Mouse (Mus musculus): ENCODE results near the gene Gm4969.

The Gm4969 gene

DNA sequence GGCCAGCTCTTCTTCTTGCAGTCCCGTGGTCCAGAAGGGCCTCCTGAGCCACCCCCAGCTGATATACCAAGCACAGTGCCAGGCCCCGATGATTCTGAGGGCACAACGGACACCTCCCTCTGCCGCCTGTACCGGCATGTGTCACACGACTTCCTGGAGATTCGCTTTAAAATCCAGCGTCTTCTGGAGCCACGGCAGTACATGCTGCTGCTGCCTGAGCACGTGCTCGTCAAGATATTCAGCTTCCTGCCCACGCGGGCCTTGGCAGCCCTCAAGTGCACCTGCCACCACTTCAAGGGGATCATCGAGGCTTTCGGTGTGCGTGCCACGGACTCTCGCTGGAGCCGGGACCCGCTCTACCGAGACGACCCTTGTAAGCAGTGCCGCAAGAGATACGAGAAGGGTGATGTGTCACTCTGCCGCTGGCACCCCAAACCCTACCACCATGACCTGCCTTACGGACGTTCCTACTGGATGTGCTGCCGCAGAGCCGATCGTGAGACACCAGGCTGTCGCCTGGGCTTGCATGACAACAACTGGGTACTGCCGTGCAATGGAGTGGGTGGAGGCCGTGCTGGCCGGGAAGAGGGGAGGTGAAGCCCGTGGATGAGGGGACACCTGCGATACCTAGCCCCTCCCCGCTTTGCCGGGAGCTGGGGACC, 18.6 kb upstream of the Gm4969 start:
- no peak for DNase-seq (ENCODE audit: low read depth)

DNA sequence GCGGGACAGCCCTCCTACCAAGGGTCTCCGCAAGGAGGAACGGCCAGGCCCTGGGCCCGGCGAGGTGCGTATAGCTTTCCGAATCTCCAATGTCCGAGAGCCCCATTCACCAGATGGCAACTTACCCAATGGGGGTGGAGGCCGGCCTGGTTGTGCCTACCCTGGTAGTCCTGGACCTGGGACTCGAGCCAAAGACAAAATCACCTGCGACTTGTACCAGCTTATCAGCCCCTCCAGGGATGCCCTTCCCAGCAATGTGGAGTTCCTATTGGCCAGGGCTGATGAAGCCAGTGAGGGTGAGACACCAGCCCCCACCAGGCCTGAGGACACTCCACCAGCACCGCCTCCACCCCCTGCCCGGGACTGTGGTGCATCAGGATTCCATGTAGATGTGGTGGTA, 18.0 kb upstream of the Gm4969 start:
- no peak for DNase-seq (ENCODE audit: low read depth)

DNA sequence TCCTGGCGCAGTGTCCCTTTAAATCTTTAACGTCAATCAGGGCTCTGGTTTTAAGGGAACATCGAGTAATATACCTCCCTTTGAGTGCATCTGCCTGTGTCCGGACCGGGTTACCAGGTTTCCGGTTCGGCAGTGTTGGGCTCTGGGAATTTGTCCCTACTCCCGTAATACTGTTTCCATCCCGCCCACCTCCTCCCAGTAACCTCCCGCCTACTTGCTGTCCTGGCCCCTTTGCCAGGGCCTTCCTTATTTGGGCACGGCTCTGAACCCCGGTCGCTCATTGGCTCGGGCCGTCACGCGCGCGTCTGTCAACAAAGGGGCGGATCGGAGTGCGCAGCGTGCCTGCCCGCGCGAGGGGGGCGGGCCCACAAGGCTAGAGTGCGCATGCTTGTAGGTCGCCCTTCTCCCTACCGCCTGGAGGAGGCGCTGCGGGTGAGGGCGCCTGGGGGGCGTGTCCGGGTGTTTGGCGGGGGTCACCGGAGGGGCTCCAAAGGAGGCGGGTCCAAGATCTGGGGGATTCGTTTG, 13.2 kb upstream of the Gm4969 start:
- peak; percentile 99 for DNase-seq (ENCODE audit: low read depth)

- peak; percentile 68 for DNase-seq (ENCODE audit: low read depth)
Measured at GRCm38 (mm10) chr7:19130657-19131056, 12.5 kb upstream of the Gm4969 start.

DNA sequence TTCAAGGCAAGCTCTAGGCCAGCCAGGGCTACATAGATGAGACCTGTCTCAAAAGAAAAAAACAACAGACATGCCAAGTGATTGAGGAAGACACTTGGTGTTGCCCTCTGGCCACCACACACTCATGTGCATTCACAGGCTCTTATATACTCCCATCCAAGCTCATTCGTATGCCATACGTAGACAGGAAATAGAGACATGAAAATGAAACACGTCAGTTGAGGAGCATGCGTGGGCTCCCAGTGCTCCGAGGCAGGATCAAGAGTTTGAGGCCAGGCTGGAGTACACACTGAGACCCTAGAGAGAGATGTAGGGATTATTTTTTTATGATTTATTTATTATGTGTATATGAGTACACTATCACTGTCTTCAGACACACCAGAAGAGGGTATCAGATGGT, 11.2 kb upstream of the Gm4969 start:
- DNase-seq (ENCODE audit: low read depth) = no peak

DNA sequence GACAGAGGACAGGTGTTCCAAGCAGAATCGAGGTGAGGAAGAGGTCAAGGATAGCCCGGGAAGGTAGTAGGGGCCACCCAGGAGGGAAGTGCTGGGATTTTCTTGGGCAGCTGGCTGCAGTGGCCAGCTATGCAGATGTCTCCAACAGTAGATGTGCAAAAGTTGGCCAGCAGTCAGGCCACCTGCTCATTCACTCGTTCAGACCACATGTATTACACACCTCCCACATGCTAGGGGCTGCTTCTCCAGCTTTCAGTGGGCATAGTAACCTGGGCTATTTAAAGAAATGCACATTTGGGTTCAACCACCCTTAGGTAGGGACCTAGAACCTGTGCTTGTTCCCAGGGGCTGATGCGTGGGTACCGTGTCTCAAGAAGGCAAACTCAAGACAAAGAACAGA, 9.6 kb upstream of the Gm4969 start:
- no peak for DNase-seq (ENCODE audit: low read depth)

DNA sequence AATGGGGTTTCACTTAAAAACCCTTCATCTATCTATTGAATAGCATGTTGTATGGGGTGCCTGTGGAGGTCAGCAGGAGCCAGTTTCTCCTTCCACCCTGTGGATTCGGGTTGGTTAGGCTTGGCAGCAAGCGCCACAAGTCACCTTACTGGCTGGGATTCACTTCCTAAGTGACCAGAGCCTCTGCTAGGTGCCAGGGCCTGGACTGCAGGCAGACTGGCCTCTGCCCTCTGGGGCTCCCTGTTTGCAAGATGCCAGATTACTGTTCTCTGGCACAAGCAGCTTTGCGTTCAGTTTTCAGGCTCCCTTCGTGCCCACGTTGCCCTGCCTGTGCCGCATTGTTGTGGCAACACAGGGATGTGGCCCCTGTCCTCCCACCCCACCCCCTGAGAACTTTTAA, 6.5 kb upstream of the Gm4969 start:
- no peak for DNase-seq (ENCODE audit: low read depth)

GRCm38 (mm10) chr7:19121686-19122085, 3.5 kb upstream of the Gm4969 start:
- no peak for DNase-seq (ENCODE audit: low read depth)

DNA sequence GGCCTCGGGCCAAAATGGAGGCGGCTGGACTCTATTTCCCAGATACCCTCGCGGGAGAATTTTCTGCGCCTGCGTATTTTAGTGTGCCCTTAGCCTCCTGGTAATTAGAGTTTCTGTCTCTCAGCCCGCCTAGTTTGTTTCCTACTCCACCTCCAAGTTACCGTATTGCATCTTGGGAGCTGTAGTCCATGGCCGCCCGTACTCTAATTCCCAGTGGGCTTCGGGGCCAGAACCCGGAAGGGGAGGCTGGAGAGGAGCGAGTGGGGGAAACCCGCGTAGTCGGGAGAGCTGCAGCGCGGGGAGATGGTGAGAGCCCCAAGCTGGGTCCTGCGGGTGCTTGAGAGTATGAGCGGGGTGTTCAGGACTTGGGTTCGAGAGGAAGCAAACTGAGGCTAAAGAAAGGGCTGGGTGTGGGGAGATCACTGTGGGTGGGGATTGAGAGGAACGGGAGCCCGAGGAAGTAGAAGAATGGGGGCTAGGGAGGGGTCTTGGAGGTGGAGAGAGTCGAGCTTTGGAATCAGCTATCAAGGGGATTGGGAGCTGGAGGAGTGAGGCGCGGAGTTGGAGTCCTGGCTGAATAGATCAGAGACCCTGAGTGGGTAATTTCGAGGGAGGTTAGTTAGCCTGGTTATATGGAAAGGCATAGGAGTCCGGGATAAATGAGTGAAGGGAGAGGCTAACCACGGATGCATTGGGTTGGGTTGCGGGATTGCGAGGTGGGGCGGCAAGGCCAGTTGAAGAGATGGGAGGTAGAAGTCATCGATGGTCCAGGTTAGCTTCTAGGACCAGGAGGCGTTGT, 1.7 kb upstream of the Gm4969 start, which contains the start of gene Fbxo46:
Gene Fbxo46 (plus strand): TSS at position 229 of the 799 bp plus-strand sequence.
- DNase-seq (ENCODE audit: low read depth) = peak; percentile 97

DNA sequence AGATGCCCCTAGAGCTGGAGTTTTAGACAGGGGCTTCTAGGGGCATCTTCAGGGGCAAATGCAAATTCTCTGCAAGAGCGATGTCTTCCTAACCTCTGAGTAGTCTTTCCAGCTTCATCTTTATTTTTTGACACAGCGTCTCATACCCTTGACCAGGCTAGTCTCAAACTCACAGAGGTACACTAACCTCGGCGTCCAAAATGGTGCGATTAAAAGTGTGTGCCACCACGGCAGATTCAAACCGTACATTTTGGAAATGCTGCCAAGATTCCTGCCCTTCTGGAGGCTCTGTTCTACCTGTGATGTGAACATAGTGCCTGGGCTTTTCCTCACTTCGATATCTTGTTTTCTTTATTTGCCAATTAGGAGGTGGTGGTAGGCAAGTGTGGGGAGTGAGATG, 915 bp upstream of the Gm4969 start:
- no peak for DNase-seq (ENCODE audit: low read depth)

GRCm38 (mm10) chr7:19109565-19109964, 8.6 kb downstream of the Gm4969 start:
- DNase-seq (ENCODE audit: low read depth) = no peak

DNA sequence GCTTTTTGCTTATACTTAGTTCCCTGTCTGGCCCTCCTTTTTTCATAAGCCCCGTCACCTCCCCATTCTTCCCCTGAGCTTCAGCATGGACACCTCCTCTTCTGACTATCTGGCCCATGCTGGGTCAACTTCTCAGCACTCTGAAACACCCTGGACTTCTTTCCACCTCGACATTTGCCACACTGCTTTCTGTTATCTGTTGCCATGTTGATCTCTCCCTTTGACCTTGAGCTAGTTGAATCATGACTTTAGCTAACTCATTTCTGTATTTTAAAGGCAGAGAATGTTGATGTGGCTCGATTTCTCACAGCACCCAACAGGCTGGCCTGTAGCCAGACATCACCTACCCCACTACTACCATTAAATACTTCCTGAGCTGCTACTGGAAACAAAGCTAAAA, 10.7 kb downstream of the Gm4969 start:
- DNase-seq (ENCODE audit: low read depth) = no peak

GRCm38 (mm10) chr7:19104486-19104885, 13.7 kb downstream of the Gm4969 start:
- no peak for DNase-seq (ENCODE audit: low read depth)

DNA sequence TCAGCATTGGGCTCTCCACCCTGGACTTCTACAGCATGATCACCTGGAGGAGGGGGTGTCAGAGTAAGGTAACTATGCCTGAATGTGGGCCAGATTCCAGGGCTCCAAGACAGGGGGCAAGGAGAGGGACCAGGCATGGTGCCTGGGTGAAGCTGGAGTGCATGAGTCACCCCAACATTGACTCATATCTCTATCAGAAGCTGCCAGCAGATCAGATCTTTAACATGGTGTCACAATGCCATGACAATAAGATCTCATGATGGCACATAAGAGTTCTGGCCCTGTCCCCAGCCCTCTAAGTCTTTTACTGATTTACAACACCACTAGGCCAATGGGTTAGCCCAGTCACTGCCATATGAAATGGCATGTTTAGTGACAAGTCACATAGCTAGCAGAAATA, 14.4 kb downstream of the Gm4969 start:
- DNase-seq (ENCODE audit: low read depth) = peak; percentile 30

DNA sequence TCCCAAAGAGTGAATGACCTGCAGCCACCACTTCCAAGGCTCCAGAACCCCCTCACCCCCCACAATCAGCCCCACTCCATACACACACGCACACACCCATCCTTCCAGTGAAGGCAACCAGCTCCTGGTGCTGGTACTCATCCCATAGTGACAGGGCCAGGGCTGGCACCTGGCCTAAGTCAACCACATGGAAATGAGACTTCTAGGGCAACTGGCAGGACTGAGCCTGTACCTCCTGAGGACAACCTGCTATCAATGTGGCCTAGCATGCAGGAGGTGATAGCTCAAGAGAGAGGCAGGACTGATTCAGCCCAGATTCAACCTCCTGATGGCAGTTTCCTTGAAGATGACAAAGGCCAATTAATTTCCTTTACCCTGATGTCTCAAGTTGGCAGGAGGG, 17.9 kb downstream of the Gm4969 start:
- DNase-seq (ENCODE audit: low read depth) = no peak

DNA sequence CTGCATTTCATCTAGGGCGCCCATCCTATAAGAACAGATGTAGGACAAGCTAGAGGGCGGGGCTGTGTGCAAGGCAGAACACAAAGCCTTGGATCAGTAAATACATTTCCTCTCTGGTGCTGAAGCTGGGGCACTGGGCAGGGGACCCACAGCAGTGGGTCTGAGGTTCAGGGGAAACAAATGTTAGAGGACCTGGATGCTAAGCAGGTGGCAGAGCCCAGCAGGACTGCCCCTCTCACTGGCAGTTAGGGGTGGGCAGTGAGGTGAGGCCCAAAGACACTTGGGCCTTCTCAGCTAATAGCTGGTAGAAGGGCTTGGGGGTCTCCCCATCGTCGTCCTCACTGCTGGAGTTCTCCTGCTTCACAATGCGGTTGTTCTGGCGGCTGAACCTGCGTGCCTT, 19.4 kb downstream of the Gm4969 start:
- no peak for DNase-seq (ENCODE audit: low read depth)

DNA sequence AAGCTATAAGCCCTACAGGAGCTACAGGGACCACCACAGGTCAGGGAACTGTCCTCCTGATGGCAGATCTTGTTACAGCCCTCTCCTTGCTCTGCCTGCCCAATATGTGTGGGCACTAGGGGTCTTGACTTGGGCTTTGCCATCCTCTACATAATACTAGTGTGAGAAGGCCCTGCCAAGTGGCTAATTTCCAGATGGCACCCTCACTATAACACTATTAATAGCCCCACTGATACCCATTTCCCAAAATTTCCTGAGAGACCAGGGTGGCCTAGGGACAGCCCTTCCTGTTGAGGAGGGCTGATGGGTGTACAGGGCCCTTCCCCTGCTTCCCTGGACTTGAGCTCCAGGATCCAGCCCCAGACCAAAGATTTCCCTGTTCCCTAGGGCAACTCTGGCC, 20.3 kb downstream of the Gm4969 start:
- no peak for DNase-seq (ENCODE audit: low read depth)

DNA sequence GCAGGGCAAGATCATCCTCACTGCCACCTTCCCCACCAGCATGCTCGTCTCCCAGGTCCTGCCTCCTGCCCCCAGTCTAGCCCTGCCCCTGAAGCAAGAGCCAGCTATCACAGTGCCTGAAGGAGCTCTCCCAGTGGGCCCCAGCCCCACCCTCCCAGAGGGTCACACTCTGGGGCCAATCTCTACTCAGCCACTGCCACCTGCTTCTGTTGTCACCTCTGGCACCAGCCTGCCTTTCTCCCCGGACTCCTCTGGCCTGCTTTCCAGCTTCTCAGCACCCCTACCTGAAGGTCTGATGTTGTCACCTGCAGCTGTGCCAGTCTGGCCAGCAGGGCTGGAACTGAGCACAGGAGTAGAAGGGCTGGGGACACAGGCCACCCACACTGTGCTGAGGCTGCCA, 21.0 kb downstream of the Gm4969 start:
- no peak for DNase-seq (ENCODE audit: low read depth)

- DNase-seq (ENCODE audit: low read depth) = no peak
Measured at GRCm38 (mm10) chr7:19096421-19096976, 21.7 kb downstream of the Gm4969 start.

GRCm38 (mm10) chr7:19095751-19096110, 22.4 kb downstream of the Gm4969 start:
- DNase-seq (ENCODE audit: low read depth) = peak; percentile 91

DNA sequence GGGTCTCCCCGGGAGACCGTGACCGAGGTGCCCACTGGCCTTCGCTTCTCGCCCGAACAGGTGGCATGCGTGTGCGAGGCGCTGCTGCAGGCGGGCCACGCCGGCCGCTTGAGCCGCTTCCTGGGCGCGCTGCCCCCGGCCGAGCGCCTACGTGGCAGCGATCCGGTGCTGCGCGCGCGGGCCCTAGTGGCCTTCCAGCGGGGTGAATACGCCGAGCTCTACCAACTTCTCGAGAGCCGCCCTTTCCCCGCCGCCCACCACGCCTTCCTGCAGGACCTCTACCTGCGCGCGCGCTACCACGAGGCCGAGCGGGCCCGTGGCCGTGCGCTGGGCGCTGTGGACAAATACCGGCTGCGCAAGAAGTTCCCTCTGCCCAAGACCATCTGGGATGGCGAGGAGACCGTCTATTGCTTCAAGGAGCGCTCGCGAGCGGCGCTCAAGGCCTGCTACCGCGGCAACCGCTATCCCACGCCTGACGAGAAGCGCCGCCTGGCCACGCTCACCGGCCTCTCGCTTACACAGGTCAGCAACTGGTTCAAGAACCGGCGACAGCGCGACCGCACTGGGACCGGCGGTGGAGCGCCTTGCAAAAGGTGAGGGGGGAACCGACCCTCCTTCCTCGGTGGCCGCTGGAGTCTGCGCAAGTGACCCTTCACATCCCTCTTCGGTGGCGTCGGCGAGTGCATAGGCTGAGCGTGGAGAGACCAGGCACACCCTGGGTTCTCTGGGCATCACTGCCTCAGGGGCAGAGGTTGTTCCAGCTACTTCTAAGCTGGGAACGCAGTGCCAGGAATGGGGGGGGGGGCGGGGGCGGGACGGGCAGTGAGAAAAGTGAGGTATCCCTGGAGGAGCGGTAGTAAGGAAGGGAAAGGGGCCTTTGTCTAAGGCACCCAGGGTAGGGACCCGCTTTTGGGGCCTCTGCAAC, 23.1 kb downstream of the Gm4969 start:
- peak; percentile 74 for DNase-seq (ENCODE audit: low read depth)

- DNase-seq (ENCODE audit: low read depth) = peak; percentile 72
Measured at GRCm38 (mm10) chr7:19094471-19094825, 23.7 kb downstream of the Gm4969 start, which contains the start of gene Six5. Six5 (plus strand) TSS chr7:19094594.

Data from NIH3T3 (cell line).